Mouse (Mus musculus) forebrain, embryonic 14.5 days (tissue): ENCODE results near the gene Rpl36a. TPM values are rescaled to one million over a fixed set of nuclear protein-coding genes. Genes with fewer than 3 reads are reported as not detected.

Source experiments
- ATAC-seq: fragments of 200-750 bp; cut with Nextera tagmentation; 2 replicates; pipeline ENCODE4 v1.8.0; 2017; ENCODE audit warnings: mild to moderate bottlenecking, moderate library complexity
- DNase-seq: peaks from one replicate; pipeline ENCODE4 v3.0.0-alpha.2; 2015; ENCODE audit warnings: low spot score
- H3K27ac ChIP-seq: fragments of 300-500 bp; sonication (generic); 2 replicates; pipeline ENCODE4 v1.5.1; 2014; ENCODE audit warnings: low read depth, mild to moderate bottlenecking, control low read depth, low read length, moderate library complexity
- H3K27me3 ChIP-seq: fragments of 300-500 bp; sonication (generic); replicated peaks from 2 replicates; pipeline ENCODE4 v1.6.1; 2014; ENCODE audit warnings: low read length, control low read depth, mixed read lengths; ENCODE audit not compliant: control insufficient read depth, insufficient read depth
- H3K36me3 ChIP-seq: fragments of 300-500 bp; sonication (generic); 2 replicates; pipeline ENCODE4 v1.6.1; 2014; ENCODE audit warnings: low read length, control low read depth; ENCODE audit not compliant: control insufficient read depth, insufficient read depth
- H3K4me1 ChIP-seq: fragments of 300-500 bp; sonication (generic); 2 replicates; pipeline ENCODE4 v1.6.1; 2014; ENCODE audit warnings: antibody characterized with exemption, low read length, control low read depth; ENCODE audit not compliant: control insufficient read depth, insufficient read depth
- H3K4me2 ChIP-seq: fragments of 300-500 bp; sonication (generic); 2 replicates; pipeline ENCODE4 v1.6.1; 2014; ENCODE audit warnings: mild to moderate bottlenecking, control low read depth, low read length
- H3K4me3 ChIP-seq: fragments of 300-500 bp; sonication (generic); 2 replicates; pipeline ENCODE4 v1.5.1; 2014; ENCODE audit warnings: low read depth, low read length, control low read depth
- H3K9ac ChIP-seq: fragments of 300-500 bp; sonication (generic); 2 replicates; pipeline ENCODE4 v1.6.1; 2014; ENCODE audit warnings: mild to moderate bottlenecking, low read length, control low read depth, moderate library complexity
- H3K9me3 ChIP-seq: fragments of 300-500 bp; sonication (generic); replicated peaks from 2 replicates; pipeline ENCODE4 v1.6.1; 2016; ENCODE audit warnings: low read length, control low read depth, mixed read lengths; ENCODE audit not compliant: control insufficient read depth
- WGBS: fragments of 180-500 bp; shearing (Covaris S2); extraction: QIAGEN DNeasy Blood & Tissue Kit; methylation state at CpG from one replicate; pipeline ENCODE4 v1.1.7; 2014; 5-methylcytosine and 5-hydroxymethylcytosine counted together
- polyA plus RNA-seq: library from polyadenylated mRNA; unstranded; fragments of >200 nt; fragmentation: Nextera tagmentation; extraction: Ambion mirVana; gene quantifications from 2 replicates; pipeline ENCODE4 v1.2.1, GENCODE M21; 2014

Gene Rpl36a
- polyA plus RNA-seq, 1 experiment from 2014 or later: 310 TPM

DNA sequence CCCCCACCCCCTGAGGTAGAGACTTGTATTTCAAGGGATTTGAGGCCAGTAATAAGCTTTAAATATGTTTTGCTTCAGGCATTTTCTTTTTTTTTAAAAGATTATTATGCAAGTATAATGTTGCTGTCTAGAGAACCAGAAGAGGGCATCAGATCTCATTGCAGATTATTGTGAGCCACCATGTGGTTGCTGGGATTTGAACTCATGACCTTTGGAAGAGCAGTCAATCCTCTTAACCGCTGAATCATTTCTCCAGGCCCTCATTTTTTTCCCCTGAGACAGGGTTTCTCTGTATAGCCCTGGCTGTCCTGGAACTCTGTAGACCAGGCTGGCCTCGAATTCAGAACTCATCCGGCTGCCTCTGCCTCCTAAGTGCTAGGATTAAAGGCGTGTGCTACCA is 2.8 kb downstream of the Rpl36a start:
- H3K27me3 ChIP-seq: no peaks in the 10 kb centered on the region
- DNase-seq (no peak), ATAC-seq (no peak)
- H3K27ac ChIP-seq: no peak overlapping the region
- H3K9ac ChIP-seq: no peak overlapping the region
- no peak overlapping the region for H3K4me2 ChIP-seq
- WGBS: 86% methylated on average over 4 of the region's 4 CpGs
- H3K9me3 ChIP-seq: no peaks in the 10 kb centered on the region
- H3K36me3 ChIP-seq: peaks cover 12% of the 10 kb centered on the region; the same call in 1 of the 2 replicates
- H3K4me1 ChIP-seq: no peaks in the 10 kb centered on the region; the same call in none of the 2 replicates
- H3K4me3 ChIP-seq: no peak overlapping the region

- ATAC-seq (no peak), DNase-seq (no peak)
- H3K4me1 ChIP-seq: no peaks in the 10 kb centered on the region; the same call in none of the 2 replicates
- peaks cover 12% of the 10 kb centered on the region; the same call in 1 of the 2 replicates for H3K36me3 ChIP-seq
- H3K4me3 ChIP-seq: no peak overlapping the region
- 82% methylated on average over 3 of the region's 3 CpGs for WGBS
- no peaks in the 10 kb centered on the region for H3K9me3 ChIP-seq
- no peak overlapping the region for H3K4me2 ChIP-seq
- H3K27me3 ChIP-seq: no peaks in the 10 kb centered on the region
- H3K27ac ChIP-seq: no peak overlapping the region
- no peak overlapping the region for H3K9ac ChIP-seq
Observed at GRCm38 (mm10) chrX:134588997-134589396, 3.5 kb downstream of the Rpl36a start.

- Histone ChIP-seq H3K27ac (no peak overlapping the region), H3K9me3 (no peaks in the 10 kb centered on the region), H3K36me3 (peaks cover 12% of the 10 kb centered on the region; the same call in 1 of the 2 replicates), H3K9ac (no peak overlapping the region), H3K27me3 (no peaks in the 10 kb centered on the region), H3K4me2 (no peak overlapping the region), H3K4me1 (no peaks in the 10 kb centered on the region; the same call in none of the 2 replicates), H3K4me3 (no peak overlapping the region)
- ATAC-seq: no peak
- no peak for DNase-seq
- WGBS: 70% methylated on average over 5 of the region's 5 CpGs
Observed at GRCm38 (mm10) chrX:134589836-134590235, 4.4 kb downstream of the Rpl36a start.

DNA sequence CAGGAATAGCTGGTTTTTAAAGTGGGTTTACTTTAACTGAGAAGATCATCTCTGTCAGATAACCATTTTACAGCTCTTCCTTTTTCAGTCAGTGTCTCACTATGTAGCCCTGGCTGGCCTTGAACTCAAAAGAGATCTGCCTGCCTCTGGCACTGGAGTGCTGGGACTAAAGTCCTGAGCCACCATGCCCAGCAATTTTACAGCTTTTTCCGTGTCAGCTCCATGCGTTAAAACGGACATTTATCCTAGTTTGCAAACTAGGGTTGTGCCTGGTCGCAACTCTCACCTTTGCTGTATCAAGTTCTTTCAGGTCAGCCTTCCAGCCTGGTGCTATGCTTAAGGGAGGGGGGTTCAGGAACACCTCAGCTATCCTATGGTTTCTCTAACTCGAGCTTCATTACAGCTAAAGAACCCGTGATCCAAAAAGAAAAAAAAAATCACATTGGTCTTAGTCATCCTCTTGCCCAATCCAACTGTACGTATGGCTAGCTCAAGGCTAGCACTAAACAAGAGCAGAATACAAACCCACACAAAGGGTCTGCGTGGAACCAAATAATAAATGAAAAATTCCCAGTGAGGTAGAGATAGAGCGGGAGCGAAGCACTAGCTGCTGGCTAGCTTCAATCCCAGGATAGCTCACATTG is 14.6 kb downstream of the Rpl36a start:
- 32% methylated on average over 10 of the region's 10 CpGs for WGBS
- H3K4me2 ChIP-seq: peak overlapping the region; percentile 56
- no peaks in the 10 kb centered on the region; the same call in 1 of the 2 replicates for H3K36me3 ChIP-seq
- peak overlapping the region; percentile 45 for H3K4me3 ChIP-seq
- peaks cover 3% of the 10 kb centered on the region for H3K4me1 ChIP-seq
- ATAC-seq: 0 out of 2 replicates have a peak, but pooled peaks have one; percentile 1
- peak overlapping the region; percentile 52 for H3K9ac ChIP-seq
- no peaks in the 10 kb centered on the region for H3K9me3 ChIP-seq
- no peaks in the 10 kb centered on the region for H3K27me3 ChIP-seq
- DNase-seq: no peak
- 0 out of 2 replicates have a peak overlapping the region, but pooled peaks have one; percentile 22 for H3K27ac ChIP-seq

DNA sequence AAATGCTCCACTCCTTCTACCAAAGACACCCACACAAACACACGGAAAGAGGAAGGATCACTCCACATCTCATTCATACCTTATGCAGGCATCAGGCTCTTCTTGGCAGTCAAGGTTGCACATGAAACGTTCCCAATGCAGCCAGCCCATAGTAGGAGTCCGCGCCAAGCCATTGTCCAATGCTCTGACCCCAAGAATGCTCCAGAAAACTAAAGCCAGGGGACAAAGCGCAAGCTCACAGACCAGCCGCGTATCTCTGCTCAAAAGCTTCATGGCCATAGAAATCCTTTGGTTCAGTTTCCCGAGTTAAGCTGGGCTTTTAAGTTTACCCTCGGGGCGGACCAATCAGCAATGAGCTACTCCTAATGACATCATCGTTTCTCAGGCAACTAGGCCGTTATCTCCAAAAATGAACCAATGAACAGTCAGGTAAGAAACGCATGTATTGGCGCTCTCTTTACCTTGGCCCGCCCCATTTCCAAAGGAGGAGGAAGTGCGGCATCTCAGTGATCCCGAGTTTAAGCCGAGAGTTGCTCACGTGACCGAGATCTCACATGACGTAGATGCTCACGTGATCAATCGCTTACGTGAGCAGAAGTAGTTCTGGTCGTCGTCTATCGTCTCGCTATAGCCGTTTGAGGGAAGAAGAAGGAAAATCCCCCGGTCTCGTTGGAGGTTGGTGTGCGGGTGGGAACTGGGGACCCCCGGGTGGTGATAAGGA is 15.4 kb downstream of the Rpl36a start, which contains the start of the genes Gla and Hnrnph2:
Gene Gla (minus strand): TSS at position 467 of the 721 bp plus-strand sequence.
Gene Hnrnph2 (plus strand): TSS at position 521 of the 721 bp plus-strand sequence.
- ATAC-seq: peak; percentile 98
- Histone ChIP-seq H3K4me1 (peaks cover 3% of the 10 kb centered on the region), H3K36me3 (no peaks in the 10 kb centered on the region; the same call in 1 of the 2 replicates), H3K4me3 (peak within 1 kb of the TSS; percentile 45), H3K9me3 (no peaks in the 10 kb centered on the region), H3K9ac (peak within 1 kb of the TSS; percentile 66), H3K4me2 (peak within 1 kb of the TSS; percentile 56), H3K27me3 (no peaks in the 10 kb centered on the region), H3K27ac (peak within 1 kb of the TSS; percentile 93)
- WGBS: 30% methylated on average over 33 of the region's 33 CpGs
- DNase-seq: peak; percentile 98

- ATAC-seq (peak; percentile 85), DNase-seq (peak; percentile 60)
- WGBS: 29% methylated on average over 40 of the region's 43 CpGs
- peak overlapping the region; percentile 45 for H3K4me3 ChIP-seq
- H3K27me3 ChIP-seq: no peaks in the 10 kb centered on the region
- H3K4me2 ChIP-seq: peak overlapping the region; percentile 52
- peaks cover 3% of the 10 kb centered on the region for H3K4me1 ChIP-seq
- H3K27ac ChIP-seq: peak overlapping the region; percentile 93
- no peaks in the 10 kb centered on the region for H3K9me3 ChIP-seq
- H3K9ac ChIP-seq: peak overlapping the region; percentile 66
- no peaks in the 10 kb centered on the region; the same call in 1 of the 2 replicates for H3K36me3 ChIP-seq
Observed at GRCm38 (mm10) chrX:134601380-134602120, 16.1 kb downstream of the Rpl36a start.

GRCm38 (mm10) chrX:134609472-134609871 is 24.0 kb downstream of the Rpl36a start:
- Histone ChIP-seq H3K27ac (no peak overlapping the region), H3K9ac (no peak overlapping the region), H3K4me1 (no peaks in the 10 kb centered on the region), H3K27me3 (no peaks in the 10 kb centered on the region), H3K4me2 (no peak overlapping the region), H3K9me3 (no peaks in the 10 kb centered on the region), H3K36me3 (peaks cover 4% of the 10 kb centered on the region; the same call in 1 of the 2 replicates), H3K4me3 (no peak overlapping the region)
- 53% methylated on average over 4 of the region's 4 CpGs for WGBS
- ATAC-seq (0 out of 2 replicates have a peak, but pooled peaks have one; percentile 19), DNase-seq (peak; percentile 67)

- H3K9me3 ChIP-seq: no peaks in the 10 kb centered on the region
- H3K4me3 ChIP-seq: no peak overlapping the region
- 84% methylated on average over 4 of the region's 4 CpGs for WGBS
- ATAC-seq (no peak), DNase-seq (no peak)
- H3K9ac ChIP-seq: no peak overlapping the region
- no peaks in the 10 kb centered on the region for H3K27me3 ChIP-seq
- no peaks in the 10 kb centered on the region for H3K4me1 ChIP-seq
- no peak overlapping the region for H3K27ac ChIP-seq
- H3K36me3 ChIP-seq: peaks cover 4% of the 10 kb centered on the region; the same call in 1 of the 2 replicates
- H3K4me2 ChIP-seq: no peak overlapping the region
Observed at GRCm38 (mm10) chrX:134610984-134611383, 25.5 kb downstream of the Rpl36a start.
